Mouse (Mus musculus): ENCODE data around the gene Plin5. TPM values are rescaled to one million over a fixed set of nuclear protein-coding genes. Genes with fewer than 3 reads are reported as not detected.
A peak's percentile ranks its signal among the peaks of the same experiment; 100 is the strongest.

The Plin5 gene
- polyA plus RNA-seq, 1 experiment from 2014 or later, result 0.57 TPM

- Histone ChIP-seq H3K4me2 (ENCODE audit: low read depth, low read length) (peak overlapping the region; percentile 90), H3K9me3 (ENCODE audit: control insufficient read depth, low read length) (no peaks in the 10 kb centered on the region), H3K27me3 (replicated peaks; ENCODE audit: control insufficient read depth, insufficient read depth, low read length) (peaks cover 15% of the 10 kb centered on the region), H3K36me3 (ENCODE audit: control insufficient read depth, insufficient read depth, low read length) (no peaks in the 10 kb centered on the region), H3K4me1 (ENCODE audit: control insufficient read depth, insufficient read depth, low read length) (peaks cover 18% of the 10 kb centered on the region), H3K9ac (ENCODE audit: low read depth, low read length) (peak overlapping the region; percentile 66), H3K4me3 (ENCODE audit: low read length) (peak overlapping the region; percentile 48), H3K27ac (ENCODE audit: low read length) (peak overlapping the region; percentile 94)
- 2% methylated on average over 27 of the region's 27 CpGs for WGBS
- peak; percentile 36 for ATAC-seq
Observed at GRCm38 (mm10) chr17:56134463-56134971, 17.1 kb upstream of the Plin5 start.

- peak overlapping the region; percentile 66 for H3K9ac ChIP-seq (ENCODE audit: low read depth, low read length)
Observed at GRCm38 (mm10) chr17:56133457-56134363, 16.3 kb upstream of the Plin5 start.

GRCm38 (mm10) chr17:56132661-56133060 is 15.3 kb upstream of the Plin5 start:
- Histone ChIP-seq H3K4me1 (ENCODE audit: control insufficient read depth, insufficient read depth, low read length) (peaks cover 16% of the 10 kb centered on the region), H3K4me3 (ENCODE audit: low read length) (no peak overlapping the region), H3K4me2 (ENCODE audit: low read depth, low read length) (no peak overlapping the region), H3K27me3 (replicated peaks; ENCODE audit: control insufficient read depth, insufficient read depth, low read length) (no peaks in the 10 kb centered on the region), H3K9me3 (ENCODE audit: control insufficient read depth, low read length) (no peaks in the 10 kb centered on the region), H3K36me3 (ENCODE audit: control insufficient read depth, insufficient read depth, low read length) (no peaks in the 10 kb centered on the region), H3K27ac (ENCODE audit: low read length) (no peak overlapping the region), H3K9ac (ENCODE audit: low read depth, low read length) (peak overlapping the region; percentile 52; the same call in 1 of the 2 replicates)
- ATAC-seq, result no peak
- 3% methylated on average over 14 of the region's 14 CpGs for WGBS

More at GRCm38 (mm10) chr17:56133457-56134363, 16.3 kb upstream of the Plin5 start:
- H3K4me3 ChIP-seq (ENCODE audit: low read length), result peak overlapping the region; percentile 48
- no peaks in the 10 kb centered on the region for H3K36me3 ChIP-seq (ENCODE audit: control insufficient read depth, insufficient read depth, low read length)
- peak overlapping the region; percentile 90 for H3K4me2 ChIP-seq (ENCODE audit: low read depth, low read length)
- peak; percentile 93 for ATAC-seq
- H3K27me3 ChIP-seq (replicated peaks; ENCODE audit: control insufficient read depth, insufficient read depth, low read length), result peaks cover 7% of the 10 kb centered on the region; the same call in 1 of the 2 replicates
- H3K4me1 ChIP-seq (ENCODE audit: control insufficient read depth, insufficient read depth, low read length), result peaks cover 16% of the 10 kb centered on the region
- peak overlapping the region; percentile 94 for H3K27ac ChIP-seq (ENCODE audit: low read length)
- WGBS, result 16% methylated on average over 20 of the region's 21 CpGs
- H3K9me3 ChIP-seq (ENCODE audit: control insufficient read depth, low read length), result no peaks in the 10 kb centered on the region

- H3K4me2 ChIP-seq (ENCODE audit: low read depth, low read length), result no peak overlapping the region
- ATAC-seq, result no peak
- H3K27ac ChIP-seq (ENCODE audit: low read length), result no peak overlapping the region
- no peaks in the 10 kb centered on the region for H3K36me3 ChIP-seq (ENCODE audit: control insufficient read depth, insufficient read depth, low read length)
- H3K4me1 ChIP-seq (ENCODE audit: control insufficient read depth, insufficient read depth, low read length), result peaks cover 16% of the 10 kb centered on the region
- H3K9ac ChIP-seq (ENCODE audit: low read depth, low read length), result no peak overlapping the region
- 41% methylated on average over 7 of the region's 7 CpGs for WGBS
- H3K4me3 ChIP-seq (ENCODE audit: low read length), result no peak overlapping the region
- no peaks in the 10 kb centered on the region for H3K27me3 ChIP-seq (replicated peaks; ENCODE audit: control insufficient read depth, insufficient read depth, low read length)
- H3K9me3 ChIP-seq (ENCODE audit: control insufficient read depth, low read length), result no peaks in the 10 kb centered on the region
Observed at GRCm38 (mm10) chr17:56131814-56132213, 14.4 kb upstream of the Plin5 start.

- H3K27ac ChIP-seq (ENCODE audit: low read length), result no peak overlapping the region
- H3K27me3 ChIP-seq (replicated peaks; ENCODE audit: control insufficient read depth, insufficient read depth, low read length), result no peaks in the 10 kb centered on the region
- H3K36me3 ChIP-seq (ENCODE audit: control insufficient read depth, insufficient read depth, low read length), result no peaks in the 10 kb centered on the region
- H3K4me2 ChIP-seq (ENCODE audit: low read depth, low read length), result no peak overlapping the region
- ATAC-seq, result no peak
- no peaks in the 10 kb centered on the region for H3K9me3 ChIP-seq (ENCODE audit: control insufficient read depth, low read length)
- 89% methylated on average over 10 of the region's 10 CpGs for WGBS
- H3K4me1 ChIP-seq (ENCODE audit: control insufficient read depth, insufficient read depth, low read length), result peaks cover 16% of the 10 kb centered on the region
- no peak overlapping the region for H3K4me3 ChIP-seq (ENCODE audit: low read length)
- H3K9ac ChIP-seq (ENCODE audit: low read depth, low read length), result no peak overlapping the region
Observed at GRCm38 (mm10) chr17:56131136-56131535, 13.7 kb upstream of the Plin5 start.

GRCm38 (mm10) chr17:56128246-56128645 is 10.8 kb upstream of the Plin5 start:
- no peaks in the 10 kb centered on the region; the same call in 1 of the 2 replicates for H3K9me3 ChIP-seq (ENCODE audit: control insufficient read depth, low read length)
- no peaks in the 10 kb centered on the region for H3K36me3 ChIP-seq (ENCODE audit: control insufficient read depth, insufficient read depth, low read length)
- H3K4me2 ChIP-seq (ENCODE audit: low read depth, low read length), result no peak overlapping the region
- no peak overlapping the region for H3K27ac ChIP-seq (ENCODE audit: low read length)
- ATAC-seq, result no peak
- WGBS, result 79% methylated on average over 15 of the region's 15 CpGs
- H3K27me3 ChIP-seq (replicated peaks; ENCODE audit: control insufficient read depth, insufficient read depth, low read length), result peaks cover 13% of the 10 kb centered on the region
- no peak overlapping the region for H3K9ac ChIP-seq (ENCODE audit: low read depth, low read length)
- H3K4me1 ChIP-seq (ENCODE audit: control insufficient read depth, insufficient read depth, low read length), result peaks cover 6% of the 10 kb centered on the region
- H3K4me3 ChIP-seq (ENCODE audit: low read length), result no peak overlapping the region

- H3K4me2 ChIP-seq (ENCODE audit: low read depth, low read length), result no peak overlapping the region
- no peak overlapping the region for H3K27ac ChIP-seq (ENCODE audit: low read length)
- H3K4me3 ChIP-seq (ENCODE audit: low read length), result no peak overlapping the region
- H3K36me3 ChIP-seq (ENCODE audit: control insufficient read depth, insufficient read depth, low read length), result no peaks in the 10 kb centered on the region; the same call in 1 of the 2 replicates
- peaks cover 6% of the 10 kb centered on the region for H3K4me1 ChIP-seq (ENCODE audit: control insufficient read depth, insufficient read depth, low read length)
- H3K27me3 ChIP-seq (replicated peaks; ENCODE audit: control insufficient read depth, insufficient read depth, low read length), result peaks cover 27% of the 10 kb centered on the region
- H3K9ac ChIP-seq (ENCODE audit: low read depth, low read length), result no peak overlapping the region
- 72% methylated on average over 11 of the region's 11 CpGs for WGBS
- ATAC-seq, result no peak
- peaks cover 12% of the 10 kb centered on the region for H3K9me3 ChIP-seq (ENCODE audit: control insufficient read depth, low read length)
Observed at GRCm38 (mm10) chr17:56126175-56126574, 8.8 kb upstream of the Plin5 start.

- 85% methylated on average over 4 of the region's 4 CpGs for WGBS
- no peak for ATAC-seq
- no peak overlapping the region for H3K27ac ChIP-seq (ENCODE audit: low read length)
- no peak overlapping the region for H3K9ac ChIP-seq (ENCODE audit: low read depth, low read length)
- H3K4me1 ChIP-seq (ENCODE audit: control insufficient read depth, insufficient read depth, low read length), result peaks cover 10% of the 10 kb centered on the region
- H3K4me2 ChIP-seq (ENCODE audit: low read depth, low read length), result no peak overlapping the region
- peaks cover 36% of the 10 kb centered on the region for H3K27me3 ChIP-seq (replicated peaks; ENCODE audit: control insufficient read depth, insufficient read depth, low read length)
- H3K4me3 ChIP-seq (ENCODE audit: low read length), result no peak overlapping the region
- H3K36me3 ChIP-seq (ENCODE audit: control insufficient read depth, insufficient read depth, low read length), result no peaks in the 10 kb centered on the region; the same call in 1 of the 2 replicates
- peaks cover 12% of the 10 kb centered on the region for H3K9me3 ChIP-seq (ENCODE audit: control insufficient read depth, low read length)
Observed at GRCm38 (mm10) chr17:56125276-56125630, 7.9 kb upstream of the Plin5 start.

GRCm38 (mm10) chr17:56124377-56125275 is 7.2 kb upstream of the Plin5 start:
- Histone ChIP-seq H3K9me3 (ENCODE audit: control insufficient read depth, low read length) (peaks cover 12% of the 10 kb centered on the region), H3K9ac (ENCODE audit: low read depth, low read length) (peak overlapping the region; percentile 67), H3K4me1 (ENCODE audit: control insufficient read depth, insufficient read depth, low read length) (peaks cover 17% of the 10 kb centered on the region), H3K4me3 (ENCODE audit: low read length) (peak overlapping the region; percentile 51), H3K27ac (ENCODE audit: low read length) (no peak overlapping the region), H3K36me3 (ENCODE audit: control insufficient read depth, insufficient read depth, low read length) (no peaks in the 10 kb centered on the region; the same call in 1 of the 2 replicates), H3K4me2 (ENCODE audit: low read depth, low read length) (peak overlapping the region; percentile 93), H3K27me3 (replicated peaks; ENCODE audit: control insufficient read depth, insufficient read depth, low read length) (peaks cover 43% of the 10 kb centered on the region)
- peak; percentile 49 for ATAC-seq
- WGBS, result 13% methylated on average over 58 of the region's 59 CpGs
